In the genomic region with DNA sequence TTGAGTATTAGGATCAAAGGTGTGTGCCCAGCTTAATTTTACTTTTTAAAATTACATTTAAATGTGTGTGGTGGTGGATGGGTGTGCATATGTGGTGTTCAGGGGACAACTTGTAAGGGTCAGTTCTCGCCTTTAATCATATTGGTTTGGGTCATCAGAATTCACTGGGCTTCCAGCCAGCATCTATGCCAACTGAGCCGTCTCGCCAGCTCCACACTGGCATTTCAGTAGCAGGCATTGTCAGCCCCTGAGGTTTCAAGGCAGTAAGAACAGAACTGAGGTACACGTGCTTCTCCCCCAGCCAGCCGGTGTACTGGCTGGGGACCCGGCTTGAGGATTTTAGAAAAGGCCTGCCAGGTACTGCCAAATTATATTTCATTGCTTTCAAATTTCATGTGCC, we compare ENCODE assay signal across 22 mouse cellular contexts. TPM values are rescaled to one million over a fixed set of nuclear protein-coding genes. Genes with fewer than 3 reads are reported as not detected.
DNase-seq lines count a peak whose midpoint lies in the region; ATAC-seq lines count a peak whose summit lies in the region.
"Had no signal": no experiment of that assay in that cellular context is flagged by ENCODE, and none has a peak within 500 bp of the region (broad histone marks: within the 10 kb centered on the region; RNA-seq: fewer than 3 reads in every experiment).

No protein-coding gene starts in this region.

- WGBS in forebrain, embryonic 14.5 days = 49% methylated on average over 6 of the region's 6 CpGs
- WGBS in forebrain, embryonic 10.5 days = 79% methylated on average over 6 of the region's 6 CpGs

- H3K4me3 ChIP-seq in forebrain, embryonic 14.5 days (ENCODE audit: low read depth, low read length) = no peak overlapping the region
- no peak overlapping the region for H3K4me3 ChIP-seq in forebrain, embryonic 10.5 days
- H3K4me3 ChIP-seq: embryonic facial prominence, embryonic 15.5 days; erythroblast, embryonic 14.5 days; heart, embryonic 10.5 days; hindbrain, embryonic 12.5 days; intestine, embryonic 15.5 days had no signal

- no peak overlapping the region for H3K9ac ChIP-seq in forebrain, embryonic 14.5 days (ENCODE audit: low read length)
- H3K9ac ChIP-seq: embryonic facial prominence, embryonic 15.5 days; hindbrain, embryonic 12.5 days; intestine, embryonic 15.5 days had no signal

- no peak overlapping the region for H3K4me2 ChIP-seq in forebrain, embryonic 14.5 days (ENCODE audit: low read length)
- H3K4me2 ChIP-seq: embryonic facial prominence, embryonic 15.5 days; hindbrain, embryonic 12.5 days; intestine, embryonic 15.5 days had no signal

- ATAC-seq in forebrain, embryonic 14.5 days = no peak
- ATAC-seq: activated CD4-positive, CD25-positive, alpha-beta regulatory T cell, adult 4 months; forebrain, embryonic 16.5 days; intestine, embryonic 15.5 days; Patski had no signal

- no peaks in the 10 kb centered on the region for H3K9me3 ChIP-seq in forebrain, embryonic 14.5 days (replicated peaks; ENCODE audit: control insufficient read depth, low read length)
- H3K9me3 ChIP-seq in forebrain, embryonic 10.5 days = no peaks in the 10 kb centered on the region
- H3K9me3 ChIP-seq: embryonic facial prominence, embryonic 15.5 days; heart, embryonic 10.5 days; hindbrain, embryonic 12.5 days; intestine, embryonic 15.5 days had no signal

- peak; percentile 45 to 55 for DNase-seq in cerebellum, adult 18-20 months
- no peak for DNase-seq in cerebellum, adult 8-10 months
- peak; percentile 12 for DNase-seq in forebrain, embryonic 14.5 days (ENCODE audit: low spot score)
- DNase-seq in forebrain, embryonic 10.5 days (ENCODE audit: extremely low spot score, low spot score) = no peak
- peak; percentile 48 for DNase-seq in brain, adult 2 months (ENCODE audit: low read depth, low spot score)
- peak; percentile 44 to 49 for DNase-seq in cerebellum, postnatal 36 days
- no peak for DNase-seq in lung, postnatal 25 days (ENCODE audit: low spot score)
- DNase-seq: adrenal gland, postnatal 14 days; embryo, embryonic 11 days; gastrocnemius, postnatal 10 days; heart, adult 18-20 months; heart, postnatal 10 days; heart, postnatal 4 days; kidney, adult 18-20 months had no signal

- no peaks in the 10 kb centered on the region for H3K36me3 ChIP-seq in forebrain, embryonic 14.5 days (ENCODE audit: control insufficient read depth, insufficient read depth, low read length)
- H3K36me3 ChIP-seq in forebrain, embryonic 10.5 days (replicated peaks) = no peaks in the 10 kb centered on the region
- H3K36me3 ChIP-seq: embryonic facial prominence, embryonic 15.5 days; heart, embryonic 10.5 days; hindbrain, embryonic 12.5 days; intestine, embryonic 15.5 days had no signal

- no peak overlapping the region for H3K27ac ChIP-seq in forebrain, embryonic 14.5 days (ENCODE audit: low read depth, low read length)
- H3K27ac ChIP-seq in forebrain, embryonic 10.5 days = no peak overlapping the region
- H3K27ac ChIP-seq: embryonic facial prominence, embryonic 15.5 days; heart, embryonic 10.5 days; hindbrain, embryonic 12.5 days; intestine, embryonic 15.5 days had no signal

- H3K4me1 ChIP-seq in forebrain, embryonic 14.5 days (ENCODE audit: control insufficient read depth, insufficient read depth, low read length) = no peaks in the 10 kb centered on the region
- H3K4me1 ChIP-seq in forebrain, embryonic 10.5 days = no peaks in the 10 kb centered on the region
- H3K4me1 ChIP-seq: embryonic facial prominence, embryonic 15.5 days; heart, embryonic 10.5 days; hindbrain, embryonic 12.5 days; intestine, embryonic 15.5 days had no signal

- H3K27me3 ChIP-seq in forebrain, embryonic 14.5 days (replicated peaks; ENCODE audit: control insufficient read depth, insufficient read depth, low read length) = no peaks in the 10 kb centered on the region
- H3K27me3 ChIP-seq in forebrain, embryonic 10.5 days (ENCODE audit: poor library complexity, severe bottlenecking) = no peaks in the 10 kb centered on the region
- H3K27me3 ChIP-seq: embryonic facial prominence, embryonic 15.5 days; hindbrain, embryonic 12.5 days; intestine, embryonic 15.5 days; Patski had no signal

RNA-seq across cellular contexts. Expression of gene Slc2a8, which starts 15.2 kb away (rescaled TPM):
- polyA plus RNA-seq in forebrain, embryonic 14.5 days (2014; fragmentation: Nextera tagmentation; extraction: Ambion mirVana) = 11.2 TPM in 2 replicates
- 14.2 and 14.8 TPM in 2 replicates for polyA plus RNA-seq in forebrain, embryonic 10.5 days (2016; fragmentation: Nextera tagmentation; extraction: Ambion mirVana)

RNA-seq across cellular contexts. Expression of gene Lrsam1, which starts 35.7 kb away (rescaled TPM):
- 13.6 and 15.7 TPM in 2 replicates for polyA plus RNA-seq in forebrain, embryonic 14.5 days (2014; fragmentation: Nextera tagmentation; extraction: Ambion mirVana)
- 6.6 and 8.0 TPM in 2 replicates for polyA plus RNA-seq in forebrain, embryonic 10.5 days (2016; fragmentation: Nextera tagmentation; extraction: Ambion mirVana)

RNA-seq across cellular contexts. Expression of gene Rpl12, which starts 35.7 kb away (rescaled TPM):
- 94.3 and 128 TPM in 2 replicates for polyA plus RNA-seq in forebrain, embryonic 14.5 days (2014; fragmentation: Nextera tagmentation; extraction: Ambion mirVana)
- polyA plus RNA-seq in forebrain, embryonic 10.5 days (2016; fragmentation: Nextera tagmentation; extraction: Ambion mirVana) = 192 and 197 TPM in 2 replicates

Comparison
In these comparisons a context has a peak if more than half of its experiments do, and no peak if none do; other contexts are left out.
1. DNase-seq: peak in cerebellum, adult 18-20 months (2 of 2), forebrain, embryonic 14.5 days (single experiment), brain, adult 2 months (single experiment) and cerebellum, postnatal 36 days (2 of 2); none in cerebellum, adult 8-10 months (single experiment), forebrain, embryonic 10.5 days (single experiment) and lung, postnatal 25 days (single experiment).